Mouse (Mus musculus): ENCODE measurements around the gene Tgif1.

DNA sequence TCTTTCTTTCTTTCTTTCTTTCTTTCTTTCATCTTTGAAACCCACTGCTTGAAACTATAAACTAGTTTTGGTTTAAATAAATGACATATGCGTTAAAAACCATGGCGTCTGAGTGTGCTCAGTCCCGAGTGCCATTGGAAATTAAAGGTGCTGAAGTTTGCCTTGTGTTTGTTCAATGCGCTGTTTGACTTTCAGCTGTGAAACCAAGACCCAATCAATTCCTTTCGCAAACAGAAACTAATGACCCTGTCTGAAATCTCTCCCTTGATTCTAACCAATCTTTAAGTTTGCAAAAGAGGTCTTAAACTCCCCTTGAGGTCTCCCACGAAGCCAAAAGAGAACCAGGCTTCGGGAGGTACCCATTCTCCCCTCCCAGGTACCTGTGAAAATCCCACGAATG lies 30.3 kb downstream of the Tgif1 start:
- no peak for TF ChIP-seq POLR2A (IDR thresholded peaks at IDR 0.05; ENCODE audit: extremely low read depth, insufficient read depth, low read length)
- no peak for TF ChIP-seq CTCF (IDR thresholded peaks at IDR 0.05; ENCODE audit: low read depth, low read length)

Measured in liver, adult 2 months (tissue).